Mouse (Mus musculus) hindbrain, embryonic 14.5 days (tissue): ENCODE data around the gene Tcn2. TPM values are rescaled to one million over a fixed set of nuclear protein-coding genes. Genes with fewer than 3 reads are reported as not detected.

ENCODE experiments used
- ATAC-seq: fragments of 200-750 bp; cut with Nextera tagmentation; 2 replicates; pipeline ENCODE4 v1.8.0; 2017; ENCODE audit warnings: moderate number of reproducible peaks, mild to moderate bottlenecking, moderate TSS enrichment, moderate library complexity; ENCODE audit not compliant: low FRiP score
- DNase-seq: peaks from one replicate; pipeline ENCODE4 v3.0.0-alpha.2; 2015; ENCODE audit warnings: low spot score
- H3K27ac ChIP-seq: fragments of 300-500 bp; sonication (generic); 2 replicates; pipeline ENCODE4 v1.5.1; 2014; ENCODE audit warnings: mild to moderate bottlenecking, moderate library complexity
- H3K27me3 ChIP-seq: fragments of 300-500 bp; sonication (generic); 2 replicates; pipeline ENCODE4 v1.6.1; 2014; ENCODE audit warnings: mild to moderate bottlenecking, low read length, mixed read lengths; ENCODE audit not compliant: control insufficient read depth, insufficient read depth
- H3K36me3 ChIP-seq: fragments of 300-500 bp; sonication (generic); replicated peaks from 2 replicates; pipeline ENCODE4 v1.6.1; 2014; ENCODE audit not compliant: control insufficient read depth, insufficient read depth
- H3K4me1 ChIP-seq: fragments of 300-500 bp; sonication (generic); replicated peaks from 2 replicates; pipeline ENCODE4 v1.6.1; 2014; ENCODE audit warnings: antibody characterized with exemption, low read length, mixed read lengths; ENCODE audit not compliant: control insufficient read depth, insufficient read depth
- H3K4me2 ChIP-seq: fragments of 300-500 bp; sonication (generic); replicated peaks from 2 replicates; pipeline ENCODE4 v1.6.1; 2014; ENCODE audit warnings: mild to moderate bottlenecking, moderate library complexity
- H3K4me3 ChIP-seq: fragments of 300-500 bp; sonication (generic); replicated peaks from 2 replicates; pipeline ENCODE4 v1.5.1; 2014; ENCODE audit warnings: mild to moderate bottlenecking, low read length
- H3K9ac ChIP-seq: fragments of 300-500 bp; sonication (generic); 2 replicates; pipeline ENCODE4 v1.6.1; 2014
- H3K9me3 ChIP-seq: fragments of 300-500 bp; sonication (generic); 2 replicates; pipeline ENCODE4 v1.6.1; 2016; ENCODE audit warnings: low read length; ENCODE audit not compliant: control insufficient read depth
- WGBS: fragments of 180-500 bp; shearing (Covaris S2); extraction: QIAGEN DNeasy Blood & Tissue Kit; methylation state at CpG from one replicate; pipeline ENCODE4 v1.1.7; 2014; 5-methylcytosine and 5-hydroxymethylcytosine counted together
- polyA plus RNA-seq: library from polyadenylated mRNA; unstranded; fragments of >200 nt; fragmentation: Nextera tagmentation; extraction: Ambion mirVana; gene quantifications from 2 replicates; pipeline ENCODE4 v1.2.1, GENCODE M21; 2014

Gene Tcn2
- polyA plus RNA-seq, 1 experiment from 2014 or later, result 31.0 TPM

DNA sequence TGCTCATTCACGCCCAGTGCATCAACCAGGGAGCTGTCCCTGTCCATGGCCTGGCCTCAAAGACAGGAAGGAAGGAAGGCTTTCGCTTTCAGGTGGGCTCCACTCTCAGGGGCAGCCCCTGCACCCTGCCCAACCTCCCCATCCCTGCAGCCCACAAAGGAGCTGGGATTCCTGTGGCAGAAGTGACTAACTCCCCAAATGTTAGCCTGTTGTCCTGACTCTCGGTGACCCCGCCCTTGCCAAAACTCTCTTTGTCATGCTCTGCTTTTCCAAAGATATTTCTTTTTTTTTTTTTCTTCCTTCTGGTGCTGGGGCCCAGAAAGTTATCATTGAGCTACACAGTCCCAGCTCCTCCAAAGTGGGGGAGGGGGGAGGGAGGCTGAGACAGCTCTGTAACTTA, 22.7 kb downstream of the Tcn2 start:
- 92% methylated on average over 4 of the region's 4 CpGs for WGBS
- H3K36me3 ChIP-seq, result peaks cover 19% of the 10 kb centered on the region
- no peak overlapping the region for H3K9ac ChIP-seq
- no peaks in the 10 kb centered on the region for H3K27me3 ChIP-seq
- no peak overlapping the region for H3K4me2 ChIP-seq
- H3K4me1 ChIP-seq, result peaks cover 41% of the 10 kb centered on the region
- DNase-seq (no peak), ATAC-seq (no peak)
- no peak overlapping the region for H3K27ac ChIP-seq
- no peaks in the 10 kb centered on the region for H3K9me3 ChIP-seq
- no peak overlapping the region for H3K4me3 ChIP-seq

DNA sequence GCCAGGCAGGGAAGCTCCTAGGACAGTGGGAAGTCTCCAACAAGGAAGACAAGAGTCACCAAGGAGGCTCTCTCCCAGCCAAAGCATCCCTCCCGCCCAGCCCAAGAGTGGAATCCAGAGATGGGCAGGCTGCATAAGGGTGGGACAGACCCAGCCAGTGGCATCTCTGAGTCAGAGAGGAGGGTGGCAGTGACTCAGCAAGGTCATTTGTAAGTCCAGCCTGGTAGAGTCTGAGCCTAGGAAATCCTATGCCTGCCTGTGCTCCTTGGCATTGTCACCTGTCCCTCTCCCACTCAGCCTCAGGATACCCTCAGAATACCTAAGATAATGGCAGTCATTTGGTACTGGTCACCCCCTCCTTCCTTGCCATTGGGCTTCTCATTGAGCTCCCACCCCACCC, 26.5 kb downstream of the Tcn2 start:
- H3K27me3 ChIP-seq, result no peaks in the 10 kb centered on the region
- H3K9ac ChIP-seq, result no peak overlapping the region
- peaks cover 11% of the 10 kb centered on the region for H3K4me1 ChIP-seq
- WGBS, result 100% methylated on average over 1 of the region's 1 CpGs
- ATAC-seq (no peak), DNase-seq (no peak)
- no peak overlapping the region for H3K4me2 ChIP-seq
- no peaks in the 10 kb centered on the region for H3K9me3 ChIP-seq
- H3K27ac ChIP-seq, result no peak overlapping the region
- peaks cover 29% of the 10 kb centered on the region for H3K36me3 ChIP-seq
- no peak overlapping the region for H3K4me3 ChIP-seq

DNA sequence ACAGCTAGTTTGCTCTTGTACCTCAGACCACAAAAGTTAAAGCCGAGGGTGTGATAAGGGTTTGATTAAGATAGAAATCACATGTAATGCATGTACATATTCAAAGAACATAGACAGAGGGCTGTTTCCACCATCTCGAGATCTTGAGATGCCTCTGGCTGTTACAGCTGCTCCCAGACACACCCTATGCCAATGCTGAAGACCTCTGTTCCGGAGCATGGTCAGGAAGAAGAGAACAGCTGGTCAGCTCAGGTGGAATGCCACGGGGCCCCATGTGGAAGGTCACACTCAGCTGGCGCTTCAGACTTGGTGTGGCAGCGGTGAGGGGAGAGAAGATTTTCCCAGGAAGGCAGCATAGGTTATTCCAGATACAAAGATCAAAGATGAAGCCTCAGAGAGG, 27.3 kb downstream of the Tcn2 start:
- DNase-seq, result no peak
- Histone ChIP-seq H3K9me3 (no peaks in the 10 kb centered on the region), H3K4me2 (no peak overlapping the region), H3K27ac (no peak overlapping the region), H3K9ac (no peak overlapping the region), H3K4me1 (peaks cover 9% of the 10 kb centered on the region; the same call in 1 of the 2 replicates), H3K36me3 (peaks cover 34% of the 10 kb centered on the region), H3K27me3 (no peaks in the 10 kb centered on the region), H3K4me3 (no peak overlapping the region)
- 85% methylated on average over 6 of the region's 6 CpGs for WGBS
- no peak for ATAC-seq

DNA sequence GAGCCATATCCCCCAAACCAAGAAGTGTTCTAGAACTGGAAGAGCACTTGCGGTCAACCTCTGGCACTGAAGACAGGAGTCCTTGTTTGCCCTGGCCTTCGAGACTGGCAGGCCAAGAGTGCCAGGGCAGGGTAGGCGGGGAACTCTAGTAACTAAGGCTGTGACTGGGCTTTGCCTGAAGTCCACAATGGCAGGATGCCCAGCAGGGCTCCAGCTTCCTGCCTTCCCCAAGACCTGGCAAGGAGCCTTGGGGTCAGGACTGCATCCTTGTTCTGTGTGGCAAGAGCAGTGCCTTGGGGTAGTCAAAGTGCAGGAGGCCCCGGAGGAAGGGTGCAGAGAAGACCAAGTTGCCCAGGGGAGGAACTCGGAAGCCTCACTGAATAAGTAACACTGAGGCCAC, 28.9 kb downstream of the Tcn2 start:
- Histone ChIP-seq H3K27ac (no peak overlapping the region), H3K27me3 (no peaks in the 10 kb centered on the region), H3K9ac (no peak overlapping the region), H3K36me3 (peaks cover 42% of the 10 kb centered on the region), H3K4me1 (peaks cover 9% of the 10 kb centered on the region; the same call in 1 of the 2 replicates), H3K9me3 (no peaks in the 10 kb centered on the region), H3K4me3 (no peak overlapping the region), H3K4me2 (no peak overlapping the region)
- ATAC-seq (no peak), DNase-seq (no peak)
- 74% methylated on average over 5 of the region's 5 CpGs for WGBS

DNA sequence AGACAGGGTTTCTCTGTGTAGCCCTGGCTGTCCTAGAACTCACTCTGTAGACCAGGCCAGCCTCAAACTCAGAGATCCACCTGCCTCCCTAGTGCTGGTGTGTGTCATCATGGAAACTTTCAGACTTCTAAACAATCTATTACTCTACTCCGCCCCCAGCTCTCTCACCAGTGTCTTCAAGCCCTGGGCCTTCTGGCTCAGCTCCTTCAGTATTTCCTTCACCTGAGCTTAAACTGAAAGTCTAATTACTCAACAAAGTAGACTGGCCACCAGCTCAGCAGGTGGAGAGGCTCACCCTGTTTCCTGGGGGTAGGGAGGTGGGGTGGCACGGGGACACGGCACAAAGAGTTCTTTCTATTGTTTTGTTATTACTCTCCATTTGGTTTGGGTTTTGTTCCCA, 29.4 kb downstream of the Tcn2 start:
- H3K36me3 ChIP-seq, result peaks cover 45% of the 10 kb centered on the region
- H3K9ac ChIP-seq, result no peak overlapping the region
- no peaks in the 10 kb centered on the region for H3K27me3 ChIP-seq
- no peak for ATAC-seq
- no peak overlapping the region for H3K27ac ChIP-seq
- 91% methylated on average over 3 of the region's 3 CpGs for WGBS
- H3K4me2 ChIP-seq, result no peak overlapping the region
- DNase-seq, result no peak
- no peak overlapping the region for H3K4me3 ChIP-seq
- no peaks in the 10 kb centered on the region for H3K9me3 ChIP-seq
- H3K4me1 ChIP-seq, result peaks cover 9% of the 10 kb centered on the region; the same call in 1 of the 2 replicates

DNA sequence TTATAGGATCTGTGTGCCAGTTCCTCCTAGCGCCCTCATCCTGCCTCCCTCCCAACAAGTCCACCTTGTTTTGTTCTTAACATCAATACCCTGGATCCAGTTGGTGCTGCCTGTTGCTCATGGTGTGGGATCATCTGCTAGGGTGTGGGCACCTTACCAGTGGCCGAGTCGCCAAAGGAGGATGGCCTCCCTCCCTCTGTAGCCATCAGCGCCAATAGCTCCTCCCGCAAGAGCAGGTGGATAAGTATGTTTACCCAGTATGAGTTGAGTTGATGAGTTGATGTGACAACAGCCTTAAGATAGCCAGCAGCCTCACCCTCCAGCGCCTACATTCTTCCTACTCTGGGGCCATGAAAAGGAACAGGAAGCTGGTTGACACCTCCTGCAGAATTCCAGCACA, 31.7 kb downstream of the Tcn2 start:
- Histone ChIP-seq H3K9ac (no peak overlapping the region), H3K4me1 (peaks cover 9% of the 10 kb centered on the region; the same call in 1 of the 2 replicates), H3K4me2 (no peak overlapping the region), H3K27ac (no peak overlapping the region), H3K36me3 (peaks cover 39% of the 10 kb centered on the region), H3K27me3 (no peaks in the 10 kb centered on the region), H3K9me3 (no peaks in the 10 kb centered on the region), H3K4me3 (no peak overlapping the region)
- DNase-seq (no peak), ATAC-seq (no peak)
- 87% methylated on average over 6 of the region's 6 CpGs for WGBS

DNA sequence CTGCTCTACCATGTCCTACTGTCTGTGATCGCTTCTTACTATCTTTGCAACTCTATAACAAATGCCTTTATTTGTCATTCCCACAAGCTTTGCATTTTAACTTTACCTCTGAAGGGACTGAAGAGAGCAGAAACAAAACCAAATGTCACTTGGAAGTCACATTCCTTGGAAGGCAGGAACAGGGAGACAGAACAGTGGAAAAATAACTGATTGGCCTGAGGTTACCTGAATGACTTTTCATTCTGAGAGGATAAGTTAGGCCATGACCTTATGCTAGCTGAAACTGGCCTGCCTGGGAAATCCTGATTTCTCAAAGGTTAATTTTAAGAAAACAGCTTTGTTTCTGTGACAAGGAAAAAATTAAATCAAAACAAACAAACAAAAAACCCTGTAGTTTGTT, 36.0 kb downstream of the Tcn2 start:
- DNase-seq (no peak), ATAC-seq (no peak)
- H3K4me2 ChIP-seq, result no peak overlapping the region
- H3K4me1 ChIP-seq, result peaks cover 13% of the 10 kb centered on the region; the same call in 1 of the 2 replicates
- no peak overlapping the region for H3K9ac ChIP-seq
- no peak overlapping the region for H3K27ac ChIP-seq
- H3K4me3 ChIP-seq, result no peak overlapping the region
- H3K36me3 ChIP-seq, result peaks cover 26% of the 10 kb centered on the region
- 97% methylated on average over 1 of the region's 1 CpGs for WGBS
- no peaks in the 10 kb centered on the region for H3K27me3 ChIP-seq
- H3K9me3 ChIP-seq, result no peaks in the 10 kb centered on the region

DNA sequence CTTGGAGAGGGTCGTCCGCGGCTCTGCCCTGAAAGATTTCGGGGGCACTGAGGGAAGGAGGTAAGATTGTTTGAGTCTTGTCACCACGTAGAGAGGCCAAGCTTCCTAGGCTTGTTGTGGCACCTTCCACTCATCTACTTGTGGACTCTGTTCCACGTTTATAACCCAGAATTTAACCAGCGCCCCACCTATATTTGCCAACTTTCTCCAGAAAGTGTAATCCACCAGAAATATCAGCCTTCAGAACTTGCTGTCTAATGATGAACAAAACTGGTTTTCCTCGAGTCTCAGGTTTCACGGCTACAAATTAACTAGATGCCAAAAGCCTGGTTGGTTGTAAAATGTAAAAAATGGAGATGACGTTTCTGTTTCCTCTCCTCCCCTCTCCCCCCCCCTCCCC, 36.5 kb downstream of the Tcn2 start:
- Histone ChIP-seq H3K4me1 (peaks cover 13% of the 10 kb centered on the region; the same call in 1 of the 2 replicates), H3K36me3 (peaks cover 26% of the 10 kb centered on the region), H3K4me3 (peak overlapping the region; percentile 53), H3K27ac (peak overlapping the region; percentile 83), H3K9me3 (no peaks in the 10 kb centered on the region), H3K4me2 (peak overlapping the region; percentile 82), H3K9ac (peak overlapping the region; percentile 77), H3K27me3 (no peaks in the 10 kb centered on the region)
- WGBS, result 4% methylated on average over 10 of the region's 10 CpGs
- ATAC-seq (no peak), DNase-seq (peak; percentile 42)

DNA sequence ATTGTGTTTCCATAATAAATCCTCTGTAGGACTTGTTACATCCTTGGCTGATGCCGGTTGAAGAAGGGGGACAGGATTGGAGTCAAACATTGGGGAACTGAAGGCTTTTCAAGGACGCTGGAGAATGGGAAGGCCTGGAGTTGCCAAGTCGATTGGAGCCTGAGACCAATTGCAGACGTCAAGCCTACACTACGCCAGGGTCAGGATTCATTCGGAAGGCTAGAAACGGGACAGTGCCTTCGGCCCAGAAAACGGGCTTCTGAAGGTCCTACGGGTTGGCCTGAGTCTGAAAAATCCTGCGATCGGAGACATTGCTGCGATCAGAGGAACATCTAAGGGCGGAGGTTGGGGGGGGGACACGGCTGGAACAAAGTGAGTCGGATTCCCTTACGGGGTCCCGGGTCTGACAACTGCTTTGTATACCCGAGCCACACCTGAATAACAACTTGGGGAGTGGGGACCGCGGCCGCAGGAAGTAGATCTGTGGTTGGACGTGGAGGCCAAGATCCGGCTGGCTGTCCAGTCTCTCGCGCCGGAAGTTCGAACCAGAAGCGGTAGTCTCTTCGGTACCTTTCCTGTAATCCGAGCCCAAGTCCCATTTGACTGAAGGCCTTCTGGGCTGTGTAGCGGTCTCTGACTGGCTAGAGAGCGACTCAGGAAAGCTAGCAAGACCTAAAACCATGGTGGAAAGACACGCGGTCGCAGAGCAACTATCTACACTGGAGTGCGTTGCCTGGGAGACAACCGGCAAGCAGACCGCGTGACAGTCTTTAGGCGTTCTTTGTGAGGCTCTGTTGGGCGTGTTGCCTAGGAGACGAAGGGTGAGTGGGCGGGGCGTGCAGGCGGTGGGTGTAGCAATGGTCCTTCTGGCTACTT, 37.3 kb downstream of the Tcn2 start, which contains the start of the genes 4921536K21Rik and Dusp18:
4921536K21Rik (minus strand) TSS at position 693 of the 876 bp plus-strand sequence.
Dusp18 (plus strand) TSS at position 835 of the 876 bp plus-strand sequence.
- DNase-seq (peak; percentile 92), ATAC-seq (peak; percentile 98)
- no peaks in the 10 kb centered on the region for H3K27me3 ChIP-seq
- H3K36me3 ChIP-seq, result peaks cover 21% of the 10 kb centered on the region
- H3K4me1 ChIP-seq, result peaks cover 7% of the 10 kb centered on the region; the same call in 1 of the 2 replicates
- H3K9me3 ChIP-seq, result no peaks in the 10 kb centered on the region
- peak within 1 kb of the TSS; percentile 82 for H3K4me2 ChIP-seq
- 2% methylated on average over 46 of the region's 46 CpGs for WGBS
- H3K4me3 ChIP-seq, result peak within 1 kb of the TSS; percentile 53
- H3K27ac ChIP-seq, result peak within 1 kb of the TSS; percentile 83
- H3K9ac ChIP-seq, result peak within 1 kb of the TSS; percentile 77
